Mouse (Mus musculus) myocyte (in vitro differentiated cells): ENCODE results near the gene Foxk1. TPM values are rescaled to one million over a fixed set of nuclear protein-coding genes. Genes with fewer than 3 reads are reported as not detected.

Experiments
- H3K27me3 ChIP-seq: one replicate; pipeline ENCODE4 v1.6.1; 2011; ENCODE audit not compliant: control insufficient read depth, insufficient read depth, insufficient read length
- H3K36me3 ChIP-seq: one replicate; pipeline ENCODE4 v1.6.1; 2011; ENCODE audit not compliant: control insufficient read depth, insufficient read depth
- H3K4me2 ChIP-seq: one replicate; pipeline ENCODE4 v1.6.1; 2011; ENCODE audit warnings: low read depth, control low read depth
- H3K4me3 ChIP-seq: one replicate; pipeline ENCODE4 v1.5.1; 2011; ENCODE audit warnings: mild to moderate bottlenecking, control low read depth, moderate library complexity
- H3K79me2 ChIP-seq: one replicate; pipeline ENCODE4 v1.6.1; 2011; ENCODE audit not compliant: control insufficient read depth, insufficient read depth
- H3ac ChIP-seq: one replicate; pipeline ENCODE4 v1.6.1; 2011; ENCODE audit not compliant: control insufficient read depth, insufficient read length
- CEBPB ChIP-seq: IDR thresholded peaks from 2 replicates; pipeline ENCODE4 v1.6.1; 2011; ENCODE audit warnings: mild to moderate bottlenecking, moderate library complexity; ENCODE audit not compliant: poor library complexity, insufficient read depth, severe bottlenecking
- E2F4 ChIP-seq: IDR thresholded peaks from one replicate; pipeline ENCODE4 v1.6.1; 2011; ENCODE audit warnings: mild to moderate bottlenecking, control low read depth, moderate library complexity; ENCODE audit not compliant: insufficient read depth
- MAX ChIP-seq: IDR thresholded peaks from one replicate; pipeline ENCODE4 v1.6.1; 2011; ENCODE audit warnings: low read depth, mild to moderate bottlenecking, control low read depth
- MYOD1 ChIP-seq, 3 experiments: IDR thresholded peaks; one replicate each; pipeline ENCODE4 v1.6.1; 2011; ENCODE audit warnings: control low read depth in 2 of 3, low read depth in 2 of 3, mild to moderate bottlenecking in 2 of 3, moderate library complexity in 1 of 3; ENCODE audit not compliant: insufficient read length in 2 of 3, control insufficient read depth in 1 of 3
- MYOG ChIP-seq, 3 experiments: IDR thresholded peaks; one replicate each; pipeline ENCODE4 v1.6.1; 2011; ENCODE audit warnings: control low read depth in 2 of 3, low read depth in 2 of 3, mild to moderate bottlenecking in 2 of 3; ENCODE audit not compliant: insufficient read length in 2 of 3, control insufficient read depth in 1 of 3, insufficient read depth in 1 of 3
- POLR2A ChIP-seq: IDR thresholded peaks from one replicate; pipeline ENCODE4 v1.6.1; 2011; ENCODE audit warnings: low read depth, mild to moderate bottlenecking, control low read depth, moderate library complexity; ENCODE audit not compliant: insufficient read length
- POLR2AphosphoS2 ChIP-seq: IDR thresholded peaks from one replicate; pipeline ENCODE4 v1.6.1; 2011; ENCODE audit warnings: low read depth, control low read depth; ENCODE audit not compliant: insufficient read length
- REST ChIP-seq: IDR thresholded peaks from one replicate; pipeline ENCODE4 v1.6.1; 2011; ENCODE audit warnings: mild to moderate bottlenecking, control low read depth, moderate library complexity; ENCODE audit not compliant: insufficient read depth, insufficient read length
- SRF ChIP-seq: IDR thresholded peaks from one replicate; pipeline ENCODE4 v1.6.1; 2011; ENCODE audit warnings: low read depth; ENCODE audit not compliant: control insufficient read depth, insufficient read length
- TCF12 ChIP-seq: IDR thresholded peaks from one replicate; pipeline ENCODE4 v1.6.1; 2011; ENCODE audit warnings: mild to moderate bottlenecking, control low read depth; ENCODE audit not compliant: poor library complexity, insufficient read depth, severe bottlenecking
- TCF3 ChIP-seq: IDR thresholded peaks from one replicate; pipeline ENCODE4 v1.6.1; 2011; ENCODE audit warnings: low read depth, control low read depth; ENCODE audit not compliant: insufficient read length
- USF1 ChIP-seq: IDR thresholded peaks from one replicate; pipeline ENCODE4 v1.6.1; 2011; ENCODE audit warnings: low read depth, mild to moderate bottlenecking, control low read depth, moderate library complexity
- polyA plus RNA-seq: library from polyadenylated mRNA; unstranded; fragments of >200 nt; fragmentation: generic; extraction: Trizol; gene quantifications from one replicate; pipeline ENCODE4 v1.2.1, GENCODE M21; 2012; ENCODE audit warnings: missing spikeins

The Foxk1 gene
- polyA plus RNA-seq, 1 experiment = 10.4 TPM

GRCm38 (mm10) chr5:142450846-142451245 is 49.5 kb downstream of the Foxk1 start:
- Histone ChIP-seq H3K79me2 (peaks cover 7% of the 10 kb centered on the region), H3K36me3 (no peaks in the 10 kb centered on the region), H3K27me3 (no peaks in the 10 kb centered on the region), H3K4me2 (no peak overlapping the region), H3ac (no peak overlapping the region), H3K4me3 (no peak overlapping the region)
- TF ChIP-seq TCF3 (no peak), USF1 (no peak), REST (no peak), MYOD1 (IDR thresholded peaks at IDR 0.05; ENCODE audit: control insufficient read depth in 1 of 3, insufficient read length in 2 of 3, low read depth in 2 of 3) (no peak), MYOG (IDR thresholded peaks at IDR 0.05; ENCODE audit: control insufficient read depth in 1 of 3, insufficient read depth in 1 of 3, insufficient read length in 2 of 3, low read depth in 2 of 3) (no peak), SRF (no peak), MAX (no peak), E2F4 (no peak), POLR2AphosphoS2 (no peak), CEBPB (no peak), TCF12 (no peak), POLR2A (no peak)

GRCm38 (mm10) chr5:142451759-142452158 is 50.5 kb downstream of the Foxk1 start:
- Histone ChIP-seq H3K4me2 (no peak overlapping the region), H3K79me2 (no peaks in the 10 kb centered on the region), H3K36me3 (no peaks in the 10 kb centered on the region), H3K27me3 (no peaks in the 10 kb centered on the region), H3ac (no peak overlapping the region), H3K4me3 (no peak overlapping the region)
- no peak for TF ChIP-seq E2F4
- TF ChIP-seq REST = no peak
- no peak for TF ChIP-seq MYOD1 (IDR thresholded peaks at IDR 0.05; ENCODE audit: control insufficient read depth in 1 of 3, insufficient read length in 2 of 3, low read depth in 2 of 3)
- TF ChIP-seq CEBPB = no peak
- TF ChIP-seq MYOG (IDR thresholded peaks at IDR 0.05; ENCODE audit: control insufficient read depth in 1 of 3, insufficient read depth in 1 of 3, insufficient read length in 2 of 3, low read depth in 2 of 3) = no peak
- TF ChIP-seq POLR2A = no peak
- no peak for TF ChIP-seq USF1
- no peak for TF ChIP-seq MAX
- no peak for TF ChIP-seq POLR2AphosphoS2
- TF ChIP-seq TCF3 = no peak
- TF ChIP-seq TCF12 = no peak
- no peak for TF ChIP-seq SRF

GRCm38 (mm10) chr5:142453742-142454141 is 52.4 kb downstream of the Foxk1 start:
- no peak overlapping the region for H3K4me2 ChIP-seq
- H3K36me3 ChIP-seq = no peaks in the 10 kb centered on the region
- TF ChIP-seq MAX (no peak), MYOD1 (IDR thresholded peaks at IDR 0.05; ENCODE audit: control insufficient read depth in 1 of 3, insufficient read length in 2 of 3, low read depth in 2 of 3) (no peak), USF1 (no peak), SRF (no peak), REST (no peak), TCF12 (no peak), TCF3 (no peak), CEBPB (no peak), E2F4 (no peak), MYOG (IDR thresholded peaks at IDR 0.05; ENCODE audit: control insufficient read depth in 1 of 3, insufficient read depth in 1 of 3, insufficient read length in 2 of 3, low read depth in 2 of 3) (no peak), POLR2AphosphoS2 (no peak), POLR2A (no peak)

GRCm38 (mm10) chr5:142456318-142456717 is 55.0 kb downstream of the Foxk1 start:
- no peaks in the 10 kb centered on the region for H3K79me2 ChIP-seq
- no peak overlapping the region for H3ac ChIP-seq
- no peak overlapping the region for H3K4me3 ChIP-seq
- H3K36me3 ChIP-seq = no peaks in the 10 kb centered on the region
- no peak overlapping the region for H3K4me2 ChIP-seq
- H3K27me3 ChIP-seq = no peaks in the 10 kb centered on the region
- no peak for TF ChIP-seq MYOG (IDR thresholded peaks at IDR 0.05; ENCODE audit: control insufficient read depth in 1 of 3, insufficient read depth in 1 of 3, insufficient read length in 2 of 3, low read depth in 2 of 3)
- TF ChIP-seq REST = no peak
- TF ChIP-seq POLR2AphosphoS2 = no peak
- no peak for TF ChIP-seq USF1
- TF ChIP-seq E2F4 = no peak
- TF ChIP-seq TCF3 = no peak
- TF ChIP-seq SRF = no peak
- no peak for TF ChIP-seq POLR2A

More at GRCm38 (mm10) chr5:142453742-142454141, 52.4 kb downstream of the Foxk1 start:
- no peaks in the 10 kb centered on the region for H3K79me2 ChIP-seq
- H3ac ChIP-seq = no peak overlapping the region
- no peaks in the 10 kb centered on the region for H3K27me3 ChIP-seq
- no peak overlapping the region for H3K4me3 ChIP-seq

- Histone ChIP-seq H3K79me2 (no peaks in the 10 kb centered on the region), H3K27me3 (no peaks in the 10 kb centered on the region), H3ac (no peak overlapping the region), H3K4me2 (no peak overlapping the region), H3K4me3 (no peak overlapping the region), H3K36me3 (no peaks in the 10 kb centered on the region)
- TF ChIP-seq REST = no peak
- TF ChIP-seq MYOD1 (IDR thresholded peaks at IDR 0.05; ENCODE audit: control insufficient read depth in 1 of 3, insufficient read length in 2 of 3, low read depth in 2 of 3) = peak in 1 of 3 experiments; percentile 7
- TF ChIP-seq POLR2A = no peak
- no peak for TF ChIP-seq POLR2AphosphoS2
- no peak for TF ChIP-seq MYOG (IDR thresholded peaks at IDR 0.05; ENCODE audit: control insufficient read depth in 1 of 3, insufficient read depth in 1 of 3, insufficient read length in 2 of 3, low read depth in 2 of 3)
- no peak for TF ChIP-seq TCF12
- no peak for TF ChIP-seq TCF3
Measured at GRCm38 (mm10) chr5:142457345-142457744, 56.0 kb downstream of the Foxk1 start.
